Mouse (Mus musculus) midbrain, embryonic 15.5 days (tissue): ENCODE measurements around the gene Dlx5. TPM values are rescaled to one million over a fixed set of nuclear protein-coding genes. Genes with fewer than 3 reads are reported as not detected.

Experiments
- ATAC-seq: fragments of 200-750 bp; cut with Nextera tagmentation; replicated peaks from 2 replicates; pipeline ENCODE4 v1.8.0; 2017; ENCODE audit warnings: moderate TSS enrichment
- H3K27ac ChIP-seq: fragments of 300-500 bp; sonication (generic); 2 replicates; pipeline ENCODE4 v1.5.1; 2015; ENCODE audit warnings: mild to moderate bottlenecking, inconsistent platforms
- H3K27me3 ChIP-seq: fragments of 300-500 bp; sonication (generic); replicated peaks from 2 replicates; pipeline ENCODE4 v1.6.1; 2015; ENCODE audit warnings: inconsistent platforms
- H3K36me3 ChIP-seq: fragments of 300-500 bp; sonication (generic); replicated peaks from 2 replicates; pipeline ENCODE4 v1.6.1; 2015; ENCODE audit warnings: inconsistent platforms
- H3K4me1 ChIP-seq: fragments of 300-500 bp; sonication (generic); 2 replicates; pipeline ENCODE4 v1.6.1; 2015; ENCODE audit warnings: inconsistent platforms
- H3K4me2 ChIP-seq: fragments of 300-500 bp; sonication (generic); 2 replicates; pipeline ENCODE4 v1.6.1; 2015; ENCODE audit warnings: inconsistent platforms, mild to moderate bottlenecking, moderate library complexity
- H3K4me3 ChIP-seq: fragments of 300-500 bp; sonication (generic); 2 replicates; pipeline ENCODE4 v1.5.1; 2015; ENCODE audit warnings: mild to moderate bottlenecking, inconsistent platforms
- H3K9ac ChIP-seq: fragments of 300-500 bp; sonication (generic); 2 replicates; pipeline ENCODE4 v1.6.1; 2015; ENCODE audit warnings: mild to moderate bottlenecking, inconsistent platforms
- H3K9me3 ChIP-seq: fragments of 300-500 bp; sonication (generic); 2 replicates; pipeline ENCODE4 v1.6.1; 2016; ENCODE audit warnings: inconsistent platforms
- WGBS: fragments of 180-500 bp; shearing (Covaris S2); methylation state at CpG from one replicate; pipeline ENCODE4 v1.1.7; 2015; ENCODE audit warnings: mixed read lengths; 5-methylcytosine and 5-hydroxymethylcytosine counted together
- polyA plus RNA-seq: library from polyadenylated mRNA; unstranded; fragments of >200 nt; fragmentation: Nextera tagmentation; extraction: Ambion mirVana; gene quantifications from 2 replicates; pipeline ENCODE4 v1.2.1, GENCODE M21; 2015

Dlx5 gene
- polyA plus RNA-seq, 1 experiment from 2014 or later: 19.0 TPM

- Histone ChIP-seq H3K27ac (peak within 1 kb of the TSS; percentile 66), H3K4me1 (peaks cover 25% of the 10 kb centered on the region), H3K36me3 (no peaks in the 10 kb centered on the region), H3K9ac (peak within 1 kb of the TSS; percentile 27; the same call in 1 of the 2 replicates), H3K4me3 (peak within 1 kb of the TSS; percentile 39), H3K4me2 (peak within 1 kb of the TSS; percentile 55), H3K9me3 (no peaks in the 10 kb centered on the region), H3K27me3 (peaks cover 72% of the 10 kb centered on the region)
- ATAC-seq: peak; percentile 70
- 0% methylated on average over 36 of the region's 52 CpGs for WGBS
Observed at GRCm38 (mm10) chr6:6863160-6863870, 18.6 kb downstream of the Dlx5 start, which contains the start of gene Dlx6. Gene Dlx6, plus strand, starts transcription at chr6:6863334.

GRCm38 (mm10) chr6:6862611-6863010 lies 19.3 kb downstream of the Dlx5 start:
- under 1% methylated on average over 23 of the region's 23 CpGs for WGBS
- peaks cover 76% of the 10 kb centered on the region for H3K27me3 ChIP-seq

GRCm38 (mm10) chr6:6861798-6862428 lies 20.0 kb downstream of the Dlx5 start:
- no peaks in the 10 kb centered on the region for H3K36me3 ChIP-seq
- WGBS: 3% methylated on average over 11 of the region's 11 CpGs
- H3K4me3 ChIP-seq: no peak overlapping the region
- peaks cover 76% of the 10 kb centered on the region for H3K27me3 ChIP-seq
- no peak overlapping the region for H3K9ac ChIP-seq
- H3K4me1 ChIP-seq: peaks cover 25% of the 10 kb centered on the region
- peak overlapping the region; percentile 55 for H3K4me2 ChIP-seq
- no peaks in the 10 kb centered on the region for H3K9me3 ChIP-seq
- H3K27ac ChIP-seq: 0 out of 2 replicates have a peak overlapping the region, but pooled peaks have one; percentile 4
- ATAC-seq: no peak

More at GRCm38 (mm10) chr6:6862611-6863010, 19.3 kb downstream of the Dlx5 start:
- H3K27ac ChIP-seq: 0 out of 2 replicates have a peak overlapping the region, but pooled peaks have one; percentile 4
- no peak overlapping the region for H3K9ac ChIP-seq
- ATAC-seq: peak; percentile 76
- H3K36me3 ChIP-seq: no peaks in the 10 kb centered on the region
- peak overlapping the region; percentile 55 for H3K4me2 ChIP-seq
- no peaks in the 10 kb centered on the region for H3K9me3 ChIP-seq
- peaks cover 25% of the 10 kb centered on the region for H3K4me1 ChIP-seq
- peak overlapping the region; percentile 39 for H3K4me3 ChIP-seq

GRCm38 (mm10) chr6:6861086-6861797 lies 20.6 kb downstream of the Dlx5 start:
- Histone ChIP-seq H3K36me3 (no peaks in the 10 kb centered on the region), H3K4me2 (peak overlapping the region; percentile 26; the same call in 1 of the 2 replicates), H3K9ac (no peak overlapping the region), H3K9me3 (no peaks in the 10 kb centered on the region), H3K4me1 (peaks cover 27% of the 10 kb centered on the region), H3K27me3 (peaks cover 78% of the 10 kb centered on the region), H3K27ac (peak overlapping the region; percentile 64), H3K4me3 (peak overlapping the region; percentile 23)
- ATAC-seq: no peak
- WGBS: under 1% methylated on average over 21 of the region's 21 CpGs

GRCm38 (mm10) chr6:6860411-6861085 lies 21.3 kb downstream of the Dlx5 start:
- Histone ChIP-seq H3K4me3 (peak overlapping the region; percentile 23), H3K9ac (no peak overlapping the region), H3K27me3 (peaks cover 78% of the 10 kb centered on the region), H3K4me2 (peak overlapping the region; percentile 26), H3K9me3 (no peaks in the 10 kb centered on the region), H3K4me1 (peaks cover 27% of the 10 kb centered on the region), H3K36me3 (no peaks in the 10 kb centered on the region), H3K27ac (peak overlapping the region; percentile 64)
- under 1% methylated on average over 33 of the region's 33 CpGs for WGBS
- no peak for ATAC-seq

GRCm38 (mm10) chr6:6859950-6860410 lies 21.9 kb downstream of the Dlx5 start:
- H3K9ac ChIP-seq: no peak overlapping the region
- H3K4me3 ChIP-seq: peak overlapping the region; percentile 23
- 0% methylated on average over 21 of the region's 21 CpGs for WGBS
- peaks cover 78% of the 10 kb centered on the region for H3K27me3 ChIP-seq
- peak overlapping the region; percentile 26; the same call in 1 of the 2 replicates for H3K4me2 ChIP-seq
- H3K4me1 ChIP-seq: peaks cover 27% of the 10 kb centered on the region
- no peaks in the 10 kb centered on the region for H3K36me3 ChIP-seq
- no peaks in the 10 kb centered on the region for H3K9me3 ChIP-seq
- peak overlapping the region; percentile 64 for H3K27ac ChIP-seq
- ATAC-seq: no peak

GRCm38 (mm10) chr6:6859111-6859949 lies 22.6 kb downstream of the Dlx5 start:
- H3K9ac ChIP-seq: no peak overlapping the region
- no peak for ATAC-seq
- no peaks in the 10 kb centered on the region for H3K36me3 ChIP-seq
- peak overlapping the region; percentile 23 for H3K4me3 ChIP-seq
- peaks cover 79% of the 10 kb centered on the region for H3K27me3 ChIP-seq
- no peak overlapping the region for H3K27ac ChIP-seq
- H3K4me2 ChIP-seq: peak overlapping the region; percentile 3; the same call in 1 of the 2 replicates
- no peaks in the 10 kb centered on the region for H3K9me3 ChIP-seq
- H3K4me1 ChIP-seq: peaks cover 27% of the 10 kb centered on the region
- WGBS: under 1% methylated on average over 19 of the region's 19 CpGs

GRCm38 (mm10) chr6:6858571-6858970 lies 23.3 kb downstream of the Dlx5 start:
- H3K9ac ChIP-seq: no peak overlapping the region
- peaks cover 23% of the 10 kb centered on the region for H3K4me1 ChIP-seq
- no peak overlapping the region for H3K4me3 ChIP-seq
- H3K27me3 ChIP-seq: peaks cover 78% of the 10 kb centered on the region
- no peak overlapping the region for H3K4me2 ChIP-seq
- no peaks in the 10 kb centered on the region for H3K9me3 ChIP-seq
- H3K27ac ChIP-seq: no peak overlapping the region
- 4% methylated on average over 1 of the region's 1 CpGs for WGBS
- H3K36me3 ChIP-seq: no peaks in the 10 kb centered on the region
- no peak for ATAC-seq

- Histone ChIP-seq H3K4me1 (peaks cover 15% of the 10 kb centered on the region), H3K9me3 (no peaks in the 10 kb centered on the region), H3K27me3 (peaks cover 79% of the 10 kb centered on the region), H3K4me3 (peak overlapping the region; percentile 0; the same call in 1 of the 2 replicates), H3K4me2 (0 out of 2 replicates have a peak overlapping the region, but pooled peaks have one; percentile 13), H3K27ac (no peak overlapping the region), H3K9ac (no peak overlapping the region), H3K36me3 (no peaks in the 10 kb centered on the region)
- no peak for ATAC-seq
- 8% methylated on average over 2 of the region's 2 CpGs for WGBS
Observed at GRCm38 (mm10) chr6:6857766-6858165, 24.1 kb downstream of the Dlx5 start.

- 0 out of 2 replicates have a peak overlapping the region, but pooled peaks have one; percentile 22 for H3K4me2 ChIP-seq
- H3K27ac ChIP-seq: no peak overlapping the region
- H3K4me1 ChIP-seq: peaks cover 10% of the 10 kb centered on the region
- no peaks in the 10 kb centered on the region for H3K9me3 ChIP-seq
- no peak for ATAC-seq
- no peak overlapping the region for H3K9ac ChIP-seq
- WGBS: 3% methylated on average over 4 of the region's 4 CpGs
- H3K36me3 ChIP-seq: no peaks in the 10 kb centered on the region
- peaks cover 81% of the 10 kb centered on the region for H3K27me3 ChIP-seq
- peak overlapping the region; percentile 11; the same call in 1 of the 2 replicates for H3K4me3 ChIP-seq
Observed at GRCm38 (mm10) chr6:6856881-6857280, 25.0 kb downstream of the Dlx5 start.

GRCm38 (mm10) chr6:6856316-6856715 lies 25.6 kb downstream of the Dlx5 start:
- 2% methylated on average over 20 of the region's 20 CpGs for WGBS
- Histone ChIP-seq H3K27me3 (peaks cover 85% of the 10 kb centered on the region), H3K36me3 (no peaks in the 10 kb centered on the region), H3K27ac (no peak overlapping the region), H3K9ac (no peak overlapping the region), H3K9me3 (no peaks in the 10 kb centered on the region), H3K4me2 (peak overlapping the region; percentile 22; the same call in 1 of the 2 replicates), H3K4me3 (peak overlapping the region; percentile 11), H3K4me1 (peaks cover 10% of the 10 kb centered on the region)
- no peak; the same call in 1 of the 2 replicates for ATAC-seq
